Mouse (Mus musculus) C2C12 (cell line): ENCODE results near the gene Sema3f.

ENCODE experiments used
- CTCF ChIP-seq: IDR thresholded peaks from one replicate; pipeline ENCODE4 v1.5.1; 2011; ENCODE audit not compliant: control insufficient read depth, insufficient read depth, insufficient read length
- USF1 ChIP-seq: IDR thresholded peaks from one replicate; pipeline ENCODE4 v1.6.1; 2011; ENCODE audit warnings: low read depth, mild to moderate bottlenecking, control low read depth, moderate library complexity

DNA sequence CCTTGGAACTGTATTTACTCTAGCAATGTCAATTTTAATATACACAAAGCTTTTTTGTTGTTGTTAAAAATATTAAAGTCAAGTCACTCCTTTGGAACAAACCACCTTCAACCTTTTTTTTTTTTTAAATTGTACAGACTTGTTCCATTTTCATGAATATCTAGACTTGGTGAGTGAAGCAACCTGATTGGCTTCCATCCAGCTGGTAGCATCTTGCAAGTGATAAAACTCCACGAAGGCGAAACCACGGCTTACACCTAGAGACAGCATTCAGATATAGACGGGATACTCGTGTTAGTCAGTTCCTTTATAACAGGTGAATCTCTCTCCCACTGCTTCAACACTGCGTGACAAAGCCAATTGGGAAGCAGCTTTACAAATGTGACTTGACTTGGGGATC is 49.3 kb upstream of the Sema3f start:
- TF ChIP-seq CTCF (no peak), USF1 (no peak)
